Mouse (Mus musculus): ENCODE data around the gene Zfhx3. TPM values are rescaled to one million over a fixed set of nuclear protein-coding genes. Genes with fewer than 3 reads are reported as not detected.

Zfhx3 gene
- polyA plus RNA-seq, 1 experiment from 2014 or later: 8.4 TPM

- WGBS (ENCODE audit: insufficient replicate concordance): 82% methylated on average over 16 of the region's 16 CpGs
- Histone ChIP-seq H3K4me2 (no peak overlapping the region), H3K27ac (ENCODE audit: low read depth, low read length) (no peak overlapping the region), H3K4me3 (ENCODE audit: low read depth, low read length) (no peak overlapping the region), H3K27me3 (ENCODE audit: control insufficient read depth, insufficient read depth, low read length) (no peaks in the 10 kb centered on the region), H3K36me3 (ENCODE audit: control insufficient read depth, insufficient read depth, low read length) (no peaks in the 10 kb centered on the region), H3K4me1 (ENCODE audit: control insufficient read depth, insufficient read depth, low read length) (peaks cover 6% of the 10 kb centered on the region), H3K9me3 (replicated peaks; ENCODE audit: control insufficient read depth, low read length) (no peaks in the 10 kb centered on the region), H3K9ac (ENCODE audit: low read depth, low read length) (no peak overlapping the region)
- ATAC-seq (replicated peaks; ENCODE audit: insufficient number of reproducible peaks, low FRiP score, low TSS enrichment): no peak
These were observed 966.1 kb downstream of the Zfhx3 start for GRCm38 (mm10) chr8:108908540-108908939.

- Histone ChIP-seq H3K9me3 (replicated peaks; ENCODE audit: control insufficient read depth, low read length) (no peaks in the 10 kb centered on the region), H3K9ac (ENCODE audit: low read depth, low read length) (no peak overlapping the region), H3K27me3 (ENCODE audit: control insufficient read depth, insufficient read depth, low read length) (no peaks in the 10 kb centered on the region), H3K27ac (ENCODE audit: low read depth, low read length) (no peak overlapping the region), H3K4me2 (no peak overlapping the region), H3K36me3 (ENCODE audit: control insufficient read depth, insufficient read depth, low read length) (no peaks in the 10 kb centered on the region), H3K4me1 (ENCODE audit: control insufficient read depth, insufficient read depth, low read length) (peaks cover 6% of the 10 kb centered on the region), H3K4me3 (ENCODE audit: low read depth, low read length) (no peak overlapping the region)
- ATAC-seq (replicated peaks; ENCODE audit: insufficient number of reproducible peaks, low FRiP score, low TSS enrichment): no peak
- 64% methylated on average over 9 of the region's 9 CpGs for WGBS (ENCODE audit: insufficient replicate concordance)
These were observed 966.6 kb downstream of the Zfhx3 start for GRCm38 (mm10) chr8:108909035-108909434.

GRCm38 (mm10) chr8:108909455-108909854 is 967.0 kb downstream of the Zfhx3 start:
- WGBS (ENCODE audit: insufficient replicate concordance): 90% methylated on average over 2 of the region's 2 CpGs
- Histone ChIP-seq H3K27ac (ENCODE audit: low read depth, low read length) (no peak overlapping the region), H3K36me3 (ENCODE audit: control insufficient read depth, insufficient read depth, low read length) (no peaks in the 10 kb centered on the region), H3K4me3 (ENCODE audit: low read depth, low read length) (no peak overlapping the region), H3K9me3 (replicated peaks; ENCODE audit: control insufficient read depth, low read length) (no peaks in the 10 kb centered on the region), H3K4me2 (no peak overlapping the region), H3K4me1 (ENCODE audit: control insufficient read depth, insufficient read depth, low read length) (peaks cover 6% of the 10 kb centered on the region), H3K9ac (ENCODE audit: low read depth, low read length) (no peak overlapping the region), H3K27me3 (ENCODE audit: control insufficient read depth, insufficient read depth, low read length) (no peaks in the 10 kb centered on the region)
- ATAC-seq (replicated peaks; ENCODE audit: insufficient number of reproducible peaks, low FRiP score, low TSS enrichment): no peak

- Histone ChIP-seq H3K27ac (ENCODE audit: low read depth, low read length) (peak overlapping the region; percentile 50), H3K4me1 (ENCODE audit: control insufficient read depth, insufficient read depth, low read length) (peaks cover 11% of the 10 kb centered on the region), H3K4me2 (no peak overlapping the region; the same call in 1 of the 2 replicates), H3K27me3 (ENCODE audit: control insufficient read depth, insufficient read depth, low read length) (no peaks in the 10 kb centered on the region), H3K9me3 (replicated peaks; ENCODE audit: control insufficient read depth, low read length) (no peaks in the 10 kb centered on the region), H3K36me3 (ENCODE audit: control insufficient read depth, insufficient read depth, low read length) (no peaks in the 10 kb centered on the region), H3K9ac (ENCODE audit: low read depth, low read length) (no peak overlapping the region), H3K4me3 (ENCODE audit: low read depth, low read length) (no peak overlapping the region)
- no peak for ATAC-seq (replicated peaks; ENCODE audit: insufficient number of reproducible peaks, low FRiP score, low TSS enrichment)
- WGBS (ENCODE audit: insufficient replicate concordance): 46% methylated on average over 12 of the region's 12 CpGs
These were observed 968.4 kb downstream of the Zfhx3 start for GRCm38 (mm10) chr8:108910843-108911242.

GRCm38 (mm10) chr8:108911511-108911910 is 969.1 kb downstream of the Zfhx3 start:
- 14% methylated on average over 6 of the region's 6 CpGs for WGBS (ENCODE audit: insufficient replicate concordance)
- Histone ChIP-seq H3K9me3 (replicated peaks; ENCODE audit: control insufficient read depth, low read length) (no peaks in the 10 kb centered on the region), H3K9ac (ENCODE audit: low read depth, low read length) (no peak overlapping the region), H3K4me3 (ENCODE audit: low read depth, low read length) (no peak overlapping the region), H3K4me1 (ENCODE audit: control insufficient read depth, insufficient read depth, low read length) (peaks cover 11% of the 10 kb centered on the region), H3K27ac (ENCODE audit: low read depth, low read length) (no peak overlapping the region), H3K27me3 (ENCODE audit: control insufficient read depth, insufficient read depth, low read length) (no peaks in the 10 kb centered on the region), H3K36me3 (ENCODE audit: control insufficient read depth, insufficient read depth, low read length) (peaks cover under 1% of the 10 kb centered on the region), H3K4me2 (no peak overlapping the region)
- ATAC-seq (replicated peaks; ENCODE audit: insufficient number of reproducible peaks, low FRiP score, low TSS enrichment): no peak

GRCm38 (mm10) chr8:108912998-108913397 is 970.6 kb downstream of the Zfhx3 start:
- no peak for ATAC-seq (replicated peaks; ENCODE audit: insufficient number of reproducible peaks, low FRiP score, low TSS enrichment)
- WGBS (ENCODE audit: insufficient replicate concordance): 87% methylated on average over 7 of the region's 7 CpGs
- no peak overlapping the region for H3K4me3 ChIP-seq (ENCODE audit: low read depth, low read length)
- no peak overlapping the region for H3K9ac ChIP-seq (ENCODE audit: low read depth, low read length)
- peaks cover 5% of the 10 kb centered on the region for H3K36me3 ChIP-seq (ENCODE audit: control insufficient read depth, insufficient read depth, low read length)
- no peak overlapping the region for H3K4me2 ChIP-seq
- H3K27me3 ChIP-seq (ENCODE audit: control insufficient read depth, insufficient read depth, low read length): no peaks in the 10 kb centered on the region
- H3K27ac ChIP-seq (ENCODE audit: low read depth, low read length): no peak overlapping the region
- H3K4me1 ChIP-seq (ENCODE audit: control insufficient read depth, insufficient read depth, low read length): peaks cover 11% of the 10 kb centered on the region
- no peaks in the 10 kb centered on the region for H3K9me3 ChIP-seq (replicated peaks; ENCODE audit: control insufficient read depth, low read length)

GRCm38 (mm10) chr8:108915425-108915824 is 973.0 kb downstream of the Zfhx3 start:
- Histone ChIP-seq H3K27me3 (ENCODE audit: control insufficient read depth, insufficient read depth, low read length) (no peaks in the 10 kb centered on the region), H3K36me3 (ENCODE audit: control insufficient read depth, insufficient read depth, low read length) (peaks cover 5% of the 10 kb centered on the region), H3K9me3 (replicated peaks; ENCODE audit: control insufficient read depth, low read length) (no peaks in the 10 kb centered on the region), H3K4me1 (ENCODE audit: control insufficient read depth, insufficient read depth, low read length) (peaks cover 11% of the 10 kb centered on the region), H3K4me2 (no peak overlapping the region), H3K4me3 (ENCODE audit: low read depth, low read length) (no peak overlapping the region), H3K27ac (ENCODE audit: low read depth, low read length) (peak overlapping the region; percentile 82), H3K9ac (ENCODE audit: low read depth, low read length) (no peak overlapping the region)
- ATAC-seq (replicated peaks; ENCODE audit: insufficient number of reproducible peaks, low FRiP score, low TSS enrichment): 0 out of 2 replicates have a peak, but pooled peaks have one; percentile 40
- 25% methylated on average over 6 of the region's 6 CpGs for WGBS (ENCODE audit: insufficient replicate concordance)

- 51% methylated on average over 6 of the region's 6 CpGs for WGBS (ENCODE audit: insufficient replicate concordance)
These were observed 973.4 kb downstream of the Zfhx3 start for GRCm38 (mm10) chr8:108915876-108916275.

GRCm38 (mm10) chr8:108920151-108920550 is 977.7 kb downstream of the Zfhx3 start:
- 88% methylated on average over 7 of the region's 7 CpGs for WGBS (ENCODE audit: insufficient replicate concordance)
- H3K4me2 ChIP-seq: no peak overlapping the region
- H3K36me3 ChIP-seq (ENCODE audit: control insufficient read depth, insufficient read depth, low read length): peaks cover 5% of the 10 kb centered on the region
- H3K27me3 ChIP-seq (ENCODE audit: control insufficient read depth, insufficient read depth, low read length): no peaks in the 10 kb centered on the region
- no peaks in the 10 kb centered on the region for H3K9me3 ChIP-seq (replicated peaks; ENCODE audit: control insufficient read depth, low read length)
- no peak overlapping the region for H3K27ac ChIP-seq (ENCODE audit: low read depth, low read length)
- H3K4me3 ChIP-seq (ENCODE audit: low read depth, low read length): no peak overlapping the region
- H3K9ac ChIP-seq (ENCODE audit: low read depth, low read length): no peak overlapping the region
- H3K4me1 ChIP-seq (ENCODE audit: control insufficient read depth, insufficient read depth, low read length): peaks cover 17% of the 10 kb centered on the region
- no peak for ATAC-seq (replicated peaks; ENCODE audit: insufficient number of reproducible peaks, low FRiP score, low TSS enrichment)

More at GRCm38 (mm10) chr8:108915876-108916275, 973.4 kb downstream of the Zfhx3 start:
- peaks cover 5% of the 10 kb centered on the region for H3K36me3 ChIP-seq (ENCODE audit: control insufficient read depth, insufficient read depth, low read length)
- H3K9me3 ChIP-seq (replicated peaks; ENCODE audit: control insufficient read depth, low read length): no peaks in the 10 kb centered on the region
- ATAC-seq (replicated peaks; ENCODE audit: insufficient number of reproducible peaks, low FRiP score, low TSS enrichment): no peak
- no peak overlapping the region for H3K4me3 ChIP-seq (ENCODE audit: low read depth, low read length)
- no peaks in the 10 kb centered on the region for H3K27me3 ChIP-seq (ENCODE audit: control insufficient read depth, insufficient read depth, low read length)
- H3K27ac ChIP-seq (ENCODE audit: low read depth, low read length): peak overlapping the region; percentile 82
- H3K4me1 ChIP-seq (ENCODE audit: control insufficient read depth, insufficient read depth, low read length): peaks cover 11% of the 10 kb centered on the region
- no peak overlapping the region for H3K9ac ChIP-seq (ENCODE audit: low read depth, low read length)
- no peak overlapping the region for H3K4me2 ChIP-seq
